Mouse (Mus musculus) liver, postnatal 0 days (tissue): ENCODE measurements at regions not wholly inside any gene's neighbourhood (a gene's known extent, or its start where the extent isn't known, plus 50 kb on each side); places are given as distances from the start of the nearest gene placed in this dataset.

Experiments
- ATAC-seq: fragments of 200-750 bp; cut with Nextera tagmentation; 2 replicates; pipeline ENCODE4 v1.8.0; 2017; ENCODE audit warnings: mild to moderate bottlenecking, moderate library complexity
- DNase-seq: peaks from one replicate; pipeline ENCODE4 v3.0.0-alpha.2; 2016
- H3K27ac ChIP-seq: fragments of 300-500 bp; sonication (generic); 2 replicates; pipeline ENCODE4 v1.5.1; 2014; ENCODE audit warnings: antibody characterized with exemption, moderate library complexity, mild to moderate bottlenecking, low read depth
- H3K27me3 ChIP-seq: fragments of 300-500 bp; sonication (generic); 2 replicates; pipeline ENCODE4 v1.6.1; 2014; ENCODE audit warnings: low read length, control low read depth, mixed read lengths; ENCODE audit not compliant: insufficient read depth
- H3K36me3 ChIP-seq: fragments of 300-500 bp; sonication (generic); replicated peaks from 2 replicates; pipeline ENCODE4 v1.6.1; 2014; ENCODE audit warnings: mild to moderate bottlenecking, control low read depth, low read length, moderate library complexity, mixed read lengths; ENCODE audit not compliant: insufficient read depth
- H3K4me1 ChIP-seq: fragments of 300-500 bp; sonication (generic); 2 replicates; pipeline ENCODE4 v1.6.1; 2014; ENCODE audit warnings: antibody characterized with exemption, mild to moderate bottlenecking, control low read depth; ENCODE audit not compliant: insufficient read depth
- H3K4me2 ChIP-seq: fragments of 300-500 bp; sonication (generic); 2 replicates; pipeline ENCODE4 v1.6.1; 2014; ENCODE audit warnings: low read depth, mild to moderate bottlenecking, low read length, moderate library complexity, mixed read lengths
- H3K4me3 ChIP-seq: fragments of 300-500 bp; sonication (generic); 2 replicates; pipeline ENCODE4 v1.5.1; 2014; ENCODE audit warnings: low read depth, low read length
- H3K9ac ChIP-seq: fragments of 300-500 bp; sonication (generic); replicated peaks from 2 replicates; pipeline ENCODE4 v1.6.1; 2014; ENCODE audit warnings: mild to moderate bottlenecking, moderate library complexity
- H3K9me3 ChIP-seq: fragments of 300-500 bp; sonication (generic); 2 replicates; pipeline ENCODE4 v1.6.1; 2016; ENCODE audit warnings: mild to moderate bottlenecking, control low read depth, low read length, mixed read lengths
- CTCF ChIP-seq: sonication (generic); IDR thresholded peaks from 2 replicates; pipeline ENCODE4 v1.5.1; 2016; ENCODE audit warnings: antibody characterized with exemption, low read depth
- EP300 ChIP-seq: IDR thresholded peaks from 2 replicates; pipeline ENCODE4 v1.6.1; 2016; ENCODE audit warnings: antibody characterized with exemption, low read depth, mild to moderate bottlenecking
- WGBS: fragments of 180-500 bp; shearing (Covaris S2); extraction: QIAGEN DNeasy Blood & Tissue Kit; methylation state at CpG from one replicate; pipeline ENCODE4 v1.1.7; 2014; ENCODE audit not compliant: insufficient replicate concordance; 5-methylcytosine and 5-hydroxymethylcytosine counted together

DNA sequence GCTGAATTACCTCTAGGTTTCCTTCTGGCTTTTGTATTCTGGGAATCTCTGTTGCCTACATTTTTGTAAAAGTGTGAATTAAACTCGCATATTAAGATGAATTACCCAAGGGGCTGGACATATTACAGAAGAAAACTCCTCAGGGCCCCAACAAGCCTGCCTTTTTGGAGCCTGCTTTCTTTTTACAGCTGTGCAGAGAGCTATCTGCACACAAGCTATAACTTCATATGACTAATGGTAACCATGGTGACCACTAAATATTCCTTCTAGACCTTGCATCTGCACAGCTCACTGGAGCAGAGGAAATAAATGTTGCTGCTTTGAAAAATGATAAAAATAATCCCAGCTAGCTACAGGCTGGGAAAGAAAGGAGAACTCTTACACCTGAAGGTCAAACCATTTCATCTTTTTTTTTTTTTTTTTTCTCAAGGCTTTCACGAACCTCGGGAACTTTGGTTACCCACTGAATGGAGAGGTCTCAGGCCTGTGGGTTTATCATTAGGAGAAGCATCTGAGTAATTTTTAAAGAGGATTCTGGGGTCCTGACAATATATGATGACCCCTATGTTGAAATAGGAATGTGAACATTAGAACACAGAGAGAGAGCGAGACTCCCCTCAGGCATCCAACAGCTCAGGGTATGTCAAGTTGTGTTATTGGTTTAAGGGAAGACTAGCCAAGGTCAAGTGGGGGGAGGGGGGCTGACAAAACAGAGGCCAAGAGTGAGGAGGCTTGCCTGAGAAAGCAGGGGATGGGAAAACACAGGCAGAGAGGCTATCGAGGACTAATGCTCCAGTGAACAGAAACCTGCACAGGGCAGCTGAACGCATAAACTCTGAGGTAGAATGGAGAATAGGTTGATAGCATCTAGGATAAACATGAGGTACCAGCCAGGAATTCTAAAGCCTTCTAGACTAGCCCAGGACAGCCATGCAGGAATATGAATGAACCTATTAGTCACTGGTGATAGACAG, 188.4 kb downstream of the Phlda1 start:
- DNase-seq = no peak
- 52% methylated on average over 6 of the region's 6 CpGs for WGBS

GRCm38 (mm10) chr10:111695918-111696760, 190.1 kb downstream of the Phlda1 start:
- 70% methylated on average over 4 of the region's 4 CpGs for WGBS
- DNase-seq (no peak), ATAC-seq (no peak)
- H3K9ac ChIP-seq = no peak overlapping the region
- no peaks in the 10 kb centered on the region for H3K4me1 ChIP-seq
- H3K27ac ChIP-seq = no peak overlapping the region
- H3K27me3 ChIP-seq = no peaks in the 10 kb centered on the region
- no peak overlapping the region for H3K4me2 ChIP-seq
- TF ChIP-seq CTCF (no peak), EP300 (no peak)
- no peaks in the 10 kb centered on the region for H3K9me3 ChIP-seq
- no peaks in the 10 kb centered on the region for H3K36me3 ChIP-seq
- H3K4me3 ChIP-seq = no peak overlapping the region

More for the DNA sequence above, 188.4 kb downstream of the Phlda1 start:
- Histone ChIP-seq H3K9ac (no peak overlapping the region), H3K36me3 (no peaks in the 10 kb centered on the region), H3K4me2 (no peak overlapping the region), H3K4me1 (no peaks in the 10 kb centered on the region), H3K27ac (no peak overlapping the region), H3K9me3 (no peaks in the 10 kb centered on the region), H3K4me3 (no peak overlapping the region), H3K27me3 (no peaks in the 10 kb centered on the region)
- TF ChIP-seq CTCF = no peak
- no peak for TF ChIP-seq EP300
- ATAC-seq = no peak

GRCm38 (mm10) chr10:111696987-111697386, 190.9 kb downstream of the Phlda1 start:
- DNase-seq (no peak), ATAC-seq (no peak)
- Histone ChIP-seq H3K27ac (no peak overlapping the region), H3K27me3 (no peaks in the 10 kb centered on the region), H3K4me1 (no peaks in the 10 kb centered on the region), H3K4me3 (no peak overlapping the region), H3K9me3 (no peaks in the 10 kb centered on the region), H3K4me2 (no peak overlapping the region), H3K36me3 (no peaks in the 10 kb centered on the region), H3K9ac (no peak overlapping the region)
- 36% methylated on average over 2 of the region's 2 CpGs for WGBS
- TF ChIP-seq EP300 = no peak
- TF ChIP-seq CTCF = no peak

- Histone ChIP-seq H3K4me3 (no peak overlapping the region), H3K9ac (no peak overlapping the region), H3K27ac (no peak overlapping the region), H3K4me2 (no peak overlapping the region), H3K36me3 (no peaks in the 10 kb centered on the region), H3K27me3 (no peaks in the 10 kb centered on the region), H3K9me3 (0 out of 2 replicates have a peak, but pooled peaks cover 2% of the 10 kb centered on the region), H3K4me1 (no peaks in the 10 kb centered on the region)
- DNase-seq (no peak), ATAC-seq (no peak)
- TF ChIP-seq EP300 (no peak), CTCF (no peak)
- 80% methylated on average over 16 of the region's 16 CpGs for WGBS
These were observed 193.7 kb downstream of the Phlda1 start for GRCm38 (mm10) chr10:111699557-111700508.

- Histone ChIP-seq H3K4me2 (no peak overlapping the region), H3K4me1 (no peaks in the 10 kb centered on the region), H3K9me3 (0 out of 2 replicates have a peak, but pooled peaks cover 2% of the 10 kb centered on the region), H3K27ac (no peak overlapping the region), H3K36me3 (no peaks in the 10 kb centered on the region), H3K4me3 (no peak overlapping the region), H3K9ac (no peak overlapping the region), H3K27me3 (no peaks in the 10 kb centered on the region)
- TF ChIP-seq EP300 (no peak), CTCF (no peak)
- ATAC-seq (no peak), DNase-seq (no peak)
- WGBS = 79% methylated on average over 3 of the region's 3 CpGs
These were observed 194.5 kb downstream of the Phlda1 start for GRCm38 (mm10) chr10:111700570-111700969.
